Mouse (Mus musculus) right cerebral cortex, postnatal 4 days (tissue): ENCODE results near the gene Nme3.

Source experiments
- DNase-seq: peaks from one replicate; pipeline ENCODE4 v3.0.0-alpha.2; 2022

Nme3 gene

GRCm38 (mm10) chr17:24896241-24896992 lies at the start of gene Nme3:
Gene Nme3, plus strand, starts transcription at chr17:24896500.
- peak; percentile 74 for DNase-seq

- no peak for DNase-seq
Observed at GRCm38 (mm10) chr17:24847386-24847785, 48.9 kb upstream of the Nme3 start.

- DNase-seq: no peak
Observed at GRCm38 (mm10) chr17:24848600-24849031, 47.7 kb upstream of the Nme3 start.

- no peak for DNase-seq
Observed at GRCm38 (mm10) chr17:24849733-24850064, 46.6 kb upstream of the Nme3 start.

- peak; percentile 87 for DNase-seq
Observed at GRCm38 (mm10) chr17:24850065-24850772, 46.1 kb upstream of the Nme3 start, which contains the start of gene Fahd1. Gene Fahd1, minus strand, starts transcription at chr17:24850364.

GRCm38 (mm10) chr17:24850773-24851127 lies 45.5 kb upstream of the Nme3 start:
- DNase-seq: no peak

GRCm38 (mm10) chr17:24851381-24852125 lies 44.7 kb upstream of the Nme3 start:
- no peak for DNase-seq

GRCm38 (mm10) chr17:24855838-24856464 lies 40.3 kb upstream of the Nme3 start:
- no peak for DNase-seq

GRCm38 (mm10) chr17:24856589-24856988 lies 39.7 kb upstream of the Nme3 start:
- no peak for DNase-seq

GRCm38 (mm10) chr17:24857831-24858470 lies 38.3 kb upstream of the Nme3 start:
- no peak for DNase-seq

GRCm38 (mm10) chr17:24858967-24859366 lies 37.3 kb upstream of the Nme3 start:
- no peak for DNase-seq

- DNase-seq: no peak
Observed at GRCm38 (mm10) chr17:24860076-24860475, 36.2 kb upstream of the Nme3 start.

- DNase-seq: no peak
Observed at GRCm38 (mm10) chr17:24861785-24862184, 34.5 kb upstream of the Nme3 start.

- no peak for DNase-seq
Observed at GRCm38 (mm10) chr17:24865776-24866175, 30.5 kb upstream of the Nme3 start, which contains the start of gene Igfals. Gene Igfals, plus strand, starts transcription at chr17:24865997.

GRCm38 (mm10) chr17:24867914-24868313 lies 28.4 kb upstream of the Nme3 start:
- DNase-seq: no peak

GRCm38 (mm10) chr17:24873695-24874404 lies 22.4 kb upstream of the Nme3 start:
- no peak for DNase-seq

- no peak for DNase-seq
Observed at GRCm38 (mm10) chr17:24874405-24874745, 21.9 kb upstream of the Nme3 start.

GRCm38 (mm10) chr17:24874989-24875388 lies 21.3 kb upstream of the Nme3 start:
- DNase-seq: no peak

GRCm38 (mm10) chr17:24877336-24878116 lies 18.8 kb upstream of the Nme3 start:
- DNase-seq: no peak

- DNase-seq: no peak
Observed at GRCm38 (mm10) chr17:24878117-24878397, 18.2 kb upstream of the Nme3 start.

GRCm38 (mm10) chr17:24878531-24878930 lies 17.8 kb upstream of the Nme3 start:
- DNase-seq: no peak
